Mouse (Mus musculus) small intestine, adult 2 months (tissue): ENCODE results near the gene Rreb1. TPM values are rescaled to one million over a fixed set of nuclear protein-coding genes. Genes with fewer than 3 reads are reported as not detected.

Experiments
- H3K27ac ChIP-seq: fragments of 200-500 bp; 2 replicates; pipeline ENCODE4 v1.5.1; 2012; ENCODE audit warnings: low read depth, low read length, control low read depth, inconsistent platforms; ENCODE audit not compliant: insufficient read depth
- H3K27me3 ChIP-seq: fragments of 200-500 bp; 2 replicates; pipeline ENCODE4 v1.6.1; 2012; ENCODE audit warnings: mild to moderate bottlenecking, moderate library complexity, low read length, inconsistent platforms; ENCODE audit not compliant: control insufficient read depth, insufficient read depth
- H3K36me3 ChIP-seq: fragments of 200-500 bp; 2 replicates; pipeline ENCODE4 v1.6.1; 2012; ENCODE audit warnings: mild to moderate bottlenecking, low read length, control low read depth, inconsistent platforms; ENCODE audit not compliant: control insufficient read depth, insufficient read depth
- H3K4me1 ChIP-seq: fragments of 200-500 bp; 2 replicates; pipeline ENCODE4 v1.6.1; 2012; ENCODE audit warnings: low read length, inconsistent platforms, mixed read lengths; ENCODE audit not compliant: control insufficient read depth, insufficient read depth, insufficient read length
- H3K4me3 ChIP-seq: fragments of 200-500 bp; 2 replicates; pipeline ENCODE4 v1.5.1; 2012; ENCODE audit warnings: low read depth, mild to moderate bottlenecking, control low read depth, inconsistent platforms, low read length, moderate library complexity
- CTCF ChIP-seq: fragments of 200-500 bp; IDR thresholded peaks from 2 replicates; pipeline ENCODE4 v1.5.1; 2012; ENCODE audit warnings: low read depth, mild to moderate bottlenecking, control low read depth, inconsistent platforms, low read length, moderate library complexity, mixed read lengths; ENCODE audit not compliant: insufficient replicate concordance, insufficient read length; ENCODE audit errors: extremely low read depth
- POLR2A ChIP-seq: fragments of 200-500 bp; IDR thresholded peaks from 2 replicates; pipeline ENCODE4 v1.6.1; 2012; ENCODE audit warnings: low read depth, mild to moderate bottlenecking, control low read depth, inconsistent platforms, low read length, moderate library complexity
- WGBS: fragments of 180-500 bp; shearing (Covaris S2); methylation state at CpG from one replicate; pipeline ENCODE4 v1.1.7; 2018; 5-methylcytosine and 5-hydroxymethylcytosine counted together
- polyA plus RNA-seq: library from polyadenylated mRNA; depleted of rRNA; stranded (reverse); fragments of >200 nt; gene quantifications from 2 replicates; pipeline ENCODE4 v1.2.3, GENCODE M21; 2012

Gene Rreb1
- polyA plus RNA-seq, 1 experiment = 28.2 TPM

- Histone ChIP-seq H3K27ac (no peak overlapping the region), H3K27me3 (no peaks in the 10 kb centered on the region), H3K4me3 (no peak overlapping the region), H3K36me3 (no peaks in the 10 kb centered on the region), H3K4me1 (no peaks in the 10 kb centered on the region; the same call in 1 of the 2 replicates)
- 32% methylated on average over 3 of the region's 3 CpGs for WGBS
- TF ChIP-seq POLR2A (no peak), CTCF (no peak)
Observed at GRCm38 (mm10) chr13:37749485-37749884, 28.7 kb upstream of the Rreb1 start.

GRCm38 (mm10) chr13:37751154-37751950, 26.8 kb upstream of the Rreb1 start:
- WGBS = 28% methylated on average over 9 of the region's 9 CpGs
- TF ChIP-seq CTCF = no peak
- no peaks in the 10 kb centered on the region for H3K27me3 ChIP-seq
- H3K27ac ChIP-seq = no peak overlapping the region
- H3K36me3 ChIP-seq = no peaks in the 10 kb centered on the region
- H3K4me3 ChIP-seq = no peak overlapping the region
- no peaks in the 10 kb centered on the region; the same call in 1 of the 2 replicates for H3K4me1 ChIP-seq

- 48% methylated on average over 10 of the region's 10 CpGs for WGBS
- Histone ChIP-seq H3K27ac (no peak overlapping the region), H3K36me3 (no peaks in the 10 kb centered on the region), H3K4me1 (peaks cover 8% of the 10 kb centered on the region; the same call in 1 of the 2 replicates), H3K4me3 (no peak overlapping the region), H3K27me3 (no peaks in the 10 kb centered on the region)
- TF ChIP-seq POLR2A (no peak), CTCF (no peak)
Observed at GRCm38 (mm10) chr13:37759341-37760012, 18.7 kb upstream of the Rreb1 start.

DNA sequence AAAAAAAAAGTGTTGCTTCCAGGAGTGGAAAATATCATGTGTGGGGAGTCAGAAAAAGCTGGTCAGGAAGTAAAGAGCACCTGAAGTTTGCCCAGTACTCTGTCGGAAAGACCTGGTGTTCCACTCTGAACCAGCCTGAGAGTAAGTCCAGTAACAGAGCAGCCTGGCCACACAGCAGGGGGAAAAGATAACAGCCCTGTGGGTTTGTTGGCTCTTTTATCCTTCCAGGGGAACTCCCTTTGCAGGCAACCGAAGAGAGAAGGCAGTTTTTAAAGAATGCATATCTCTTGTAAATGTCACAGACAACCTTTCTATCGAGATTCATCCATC, 18.2 kb upstream of the Rreb1 start:
- peaks cover 8% of the 10 kb centered on the region; the same call in 1 of the 2 replicates for H3K4me1 ChIP-seq
- H3K4me3 ChIP-seq = no peak overlapping the region
- H3K27me3 ChIP-seq = no peaks in the 10 kb centered on the region
- H3K36me3 ChIP-seq = no peaks in the 10 kb centered on the region
- no peak for TF ChIP-seq CTCF
- no peak for TF ChIP-seq POLR2A
- WGBS = 48% methylated on average over 3 of the region's 3 CpGs
- no peak overlapping the region for H3K27ac ChIP-seq

- 92% methylated on average over 3 of the region's 3 CpGs for WGBS
- TF ChIP-seq CTCF = no peak
- TF ChIP-seq POLR2A = no peak
- Histone ChIP-seq H3K27me3 (no peaks in the 10 kb centered on the region), H3K36me3 (no peaks in the 10 kb centered on the region), H3K4me1 (peaks cover 8% of the 10 kb centered on the region; the same call in 1 of the 2 replicates), H3K27ac (no peak overlapping the region), H3K4me3 (no peak overlapping the region)
Observed at GRCm38 (mm10) chr13:37760373-37760772, 17.8 kb upstream of the Rreb1 start.

DNA sequence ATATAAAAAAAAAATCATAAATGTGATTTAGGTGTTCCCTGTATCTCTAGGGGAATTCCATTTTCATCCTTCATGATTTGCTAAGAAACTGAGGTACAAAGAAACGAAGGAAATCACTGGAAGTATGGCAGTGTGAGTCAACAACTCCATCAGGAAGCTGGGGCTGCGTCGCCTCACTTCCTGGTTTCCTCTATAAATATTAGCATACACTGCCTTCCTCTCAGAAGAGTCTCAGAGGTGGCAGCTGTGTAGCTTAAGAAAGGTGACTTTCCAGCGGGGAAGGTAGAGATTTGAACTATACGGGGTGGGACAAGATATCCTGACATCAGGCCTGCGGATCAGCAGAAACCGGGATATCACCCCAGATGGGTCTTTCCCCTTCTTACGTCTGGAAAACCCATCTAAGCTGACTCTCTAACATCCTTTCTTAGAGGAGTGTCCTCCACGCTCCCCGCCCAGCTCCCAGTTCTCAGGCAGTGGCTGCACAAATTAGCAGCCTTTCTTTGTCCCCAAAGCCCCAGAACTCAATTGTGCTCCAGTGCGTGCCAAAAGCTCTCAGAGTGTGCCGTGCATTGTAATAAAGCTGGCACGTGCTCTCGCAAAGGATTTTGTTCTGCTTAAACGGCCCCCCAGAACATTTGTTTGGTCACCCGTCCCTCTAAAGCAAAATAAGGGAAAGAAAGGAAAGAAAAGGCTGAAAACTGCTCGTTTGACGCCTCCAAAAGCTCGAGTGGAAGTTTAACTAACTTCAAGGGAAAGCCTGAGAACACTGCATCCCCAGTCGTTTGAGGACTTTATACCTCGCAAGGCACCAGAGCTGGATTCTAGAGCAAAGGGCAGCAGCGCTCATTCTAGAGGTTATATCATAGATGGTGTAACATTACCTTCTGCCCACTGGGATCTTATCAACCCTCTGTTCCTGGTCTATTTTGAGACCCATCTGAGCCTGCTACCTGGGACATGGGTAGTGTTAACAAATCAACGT, 17.0 kb upstream of the Rreb1 start:
- H3K4me1 ChIP-seq = peaks cover 8% of the 10 kb centered on the region; the same call in 1 of the 2 replicates
- no peak; the same call in 1 of the 2 replicates for TF ChIP-seq POLR2A
- TF ChIP-seq CTCF = no peak
- H3K4me3 ChIP-seq = peak overlapping the region; percentile 38
- peak overlapping the region; percentile 66 for H3K27ac ChIP-seq
- WGBS = 17% methylated on average over 23 of the region's 23 CpGs
- H3K27me3 ChIP-seq = no peaks in the 10 kb centered on the region
- H3K36me3 ChIP-seq = no peaks in the 10 kb centered on the region
